Mouse (Mus musculus): ENCODE measurements around the gene Gm17332. TPM values are rescaled to one million over a fixed set of nuclear protein-coding genes. Genes with fewer than 3 reads are reported as not detected.

The Gm17332 gene
- not detected in 2 replicates for polyA plus RNA-seq (2015; fragmentation: Nextera tagmentation; extraction: Ambion mirVana)

GRCm38 (mm10) chr11:31182362-31182761, at the start of gene Gm17332:
Gm17332 (minus strand) TSS chr11:31182462.

Other genes starting within 250 kb of the Gm17332 start
- gene Erlec1, start 228.1 kb downstream of the Gm17332 start, polyA plus RNA-seq (2015; fragmentation: Nextera tagmentation; extraction: Ambion mirVana): 14.3 and 14.4 TPM in 2 replicates
- gene Chac2, start 196.1 kb downstream of the Gm17332 start, polyA plus RNA-seq (2015; fragmentation: Nextera tagmentation; extraction: Ambion mirVana): 62.6 and 75.5 TPM in 2 replicates
- 1.1 and 1.4 TPM in 2 replicates for gene Stc2, start 187.6 kb upstream of the Gm17332 start, polyA plus RNA-seq (2015; fragmentation: Nextera tagmentation; extraction: Ambion mirVana)